Mouse (Mus musculus) erythroblast, embryonic 14.5 days (primary cell): ENCODE results near the gene Eif1b. TPM values are rescaled to one million over a fixed set of nuclear protein-coding genes. Genes with fewer than 3 reads are reported as not detected.

Experiments
- H3K27me3 ChIP-seq: 2 replicates; pipeline ENCODE4 v1.6.1; 2012; ENCODE audit warnings: inconsistent platforms; ENCODE audit not compliant: control insufficient read depth
- H3K36me3 ChIP-seq: 2 replicates; pipeline ENCODE4 v1.6.1; 2012; ENCODE audit warnings: mild to moderate bottlenecking, inconsistent platforms; ENCODE audit not compliant: control insufficient read depth
- H3K4me1 ChIP-seq: 2 replicates; pipeline ENCODE4 v1.6.1; 2012; ENCODE audit warnings: inconsistent platforms; ENCODE audit not compliant: control insufficient read depth
- H3K4me3 ChIP-seq: replicated peaks from 2 replicates; pipeline ENCODE3; 2012; ENCODE audit warnings: moderate library complexity, mild to moderate bottlenecking, inconsistent platforms
- H3K9me3 ChIP-seq: 2 replicates; pipeline ENCODE4 v1.6.1; 2012; ENCODE audit warnings: low read length, inconsistent platforms, mixed read lengths; ENCODE audit not compliant: control insufficient read depth
- GATA1 ChIP-seq: IDR thresholded peaks from 2 replicates; pipeline ENCODE4 v1.6.1; 2012; ENCODE audit warnings: low read length, inconsistent platforms, mixed read lengths
- TAL1 ChIP-seq: IDR thresholded peaks from 3 replicates; pipeline ENCODE4 v1.6.1; 2012; ENCODE audit warnings: low read length, inconsistent platforms, mixed read lengths
- polyA plus RNA-seq: library from polyadenylated mRNA; stranded (reverse); fragments of >175 nt; gene quantifications from 2 replicates; pipeline ENCODE4 v1.2.3, GENCODE M21; 2012

The Eif1b gene
- 11.5 and 12.3 TPM in 2 replicates for polyA plus RNA-seq

GRCm38 (mm10) chr9:120492010-120492399 lies at the start of gene Eif1b:
Eif1b (plus strand) TSS chr9:120492232.
- Histone ChIP-seq H3K4me3 (peak within 1 kb of the TSS; percentile 95), H3K9me3 (no peaks in the 10 kb centered on the region), H3K27me3 (no peaks in the 10 kb centered on the region), H3K36me3 (peaks cover 33% of the 10 kb centered on the region), H3K4me1 (peaks cover 35% of the 10 kb centered on the region)
- no peak for TF ChIP-seq TAL1
- no peak for TF ChIP-seq GATA1

DNA sequence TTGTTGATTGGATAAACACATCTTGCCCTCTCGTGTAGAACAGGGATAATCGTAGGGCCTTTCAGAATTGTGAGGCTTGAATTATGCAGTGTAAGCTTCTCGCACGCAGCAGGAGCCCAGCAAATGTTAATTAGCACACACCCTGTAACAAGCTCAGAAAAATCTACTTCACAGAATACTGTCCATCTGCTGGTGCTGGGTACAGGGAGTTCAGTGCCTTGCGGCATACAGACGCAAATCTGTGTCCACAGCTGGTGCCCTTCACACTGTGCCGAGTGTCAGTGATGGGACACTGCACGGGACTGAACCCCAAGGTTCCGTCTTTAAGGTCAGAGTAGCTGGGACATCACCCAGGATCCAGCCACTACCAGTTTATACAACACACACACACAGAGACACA lies 47.4 kb upstream of the Eif1b start:
- no peak overlapping the region for H3K4me3 ChIP-seq
- no peak for TF ChIP-seq TAL1
- TF ChIP-seq GATA1, result no peak
- no peaks in the 10 kb centered on the region for H3K36me3 ChIP-seq
- H3K9me3 ChIP-seq, result peaks cover 6% of the 10 kb centered on the region; the same call in 1 of the 2 replicates
- H3K4me1 ChIP-seq, result no peaks in the 10 kb centered on the region
- H3K27me3 ChIP-seq, result no peaks in the 10 kb centered on the region

- Histone ChIP-seq H3K36me3 (no peaks in the 10 kb centered on the region), H3K27me3 (no peaks in the 10 kb centered on the region), H3K4me1 (no peaks in the 10 kb centered on the region), H3K9me3 (no peaks in the 10 kb centered on the region), H3K4me3 (no peak overlapping the region)
- TF ChIP-seq GATA1, result no peak
- TF ChIP-seq TAL1, result no peak
Measured at GRCm38 (mm10) chr9:120449696-120450329, 42.2 kb upstream of the Eif1b start.

DNA sequence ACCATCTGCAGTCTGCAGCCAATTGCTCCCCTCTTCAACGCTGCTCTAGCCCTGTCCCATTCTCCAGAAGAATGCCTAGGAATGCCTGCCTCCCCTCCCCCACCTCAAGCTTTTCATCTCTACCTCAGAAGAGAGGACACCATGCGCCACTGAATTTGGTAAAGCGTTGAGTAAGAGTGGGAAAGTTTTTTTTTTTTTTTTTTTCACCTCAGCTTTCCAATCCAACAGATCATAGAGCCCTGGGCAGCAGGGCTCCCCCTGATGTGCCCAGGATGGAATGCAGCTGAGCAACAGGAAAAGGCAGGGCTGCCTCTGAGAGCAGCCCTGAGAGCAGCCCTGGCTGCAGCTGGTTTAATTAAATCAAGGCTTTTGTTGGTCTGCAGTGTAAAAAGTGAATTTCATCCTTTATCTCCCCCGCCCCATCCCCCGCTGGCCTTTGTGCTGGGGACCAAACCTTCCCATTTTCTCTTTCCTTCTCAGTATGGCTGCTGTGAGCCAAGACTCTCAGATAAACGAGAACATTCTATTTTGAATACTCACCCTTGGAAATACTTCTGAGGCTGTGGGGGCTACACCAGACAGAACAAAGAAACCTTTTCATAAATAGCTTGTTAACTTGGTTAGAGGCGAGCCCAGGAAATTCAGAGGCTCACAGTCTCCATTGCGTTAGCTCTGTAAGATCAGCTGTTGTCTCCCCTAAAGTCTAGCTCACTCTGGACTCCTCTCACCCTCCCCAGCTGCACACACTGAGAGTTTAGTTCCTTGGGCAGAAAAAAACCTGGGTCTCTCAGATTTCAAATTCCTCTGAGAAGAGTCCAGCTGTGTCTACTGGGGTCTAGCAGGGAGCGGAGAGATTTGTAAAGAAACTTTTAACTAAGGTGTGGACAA lies 36.0 kb upstream of the Eif1b start:
- Histone ChIP-seq H3K4me1 (no peaks in the 10 kb centered on the region), H3K36me3 (no peaks in the 10 kb centered on the region), H3K9me3 (no peaks in the 10 kb centered on the region; the same call in 1 of the 2 replicates), H3K4me3 (no peak overlapping the region), H3K27me3 (no peaks in the 10 kb centered on the region)
- TF ChIP-seq TAL1 (no peak), GATA1 (no peak)

DNA sequence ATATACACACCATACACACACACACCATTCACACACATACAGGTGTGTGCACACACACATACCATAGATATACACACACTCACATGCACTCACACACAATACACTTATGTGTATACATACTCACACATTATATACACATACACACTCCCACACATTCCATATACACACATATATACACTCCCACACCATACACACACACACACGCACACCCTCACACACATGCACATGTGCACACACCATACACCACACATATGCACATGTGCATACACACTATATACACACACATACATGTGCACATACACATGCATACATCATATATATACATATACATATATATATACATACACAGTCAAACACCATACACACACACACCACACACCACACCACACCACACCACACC lies 21.6 kb upstream of the Eif1b start:
- Histone ChIP-seq H3K36me3 (no peaks in the 10 kb centered on the region), H3K4me3 (no peak overlapping the region), H3K4me1 (no peaks in the 10 kb centered on the region), H3K27me3 (no peaks in the 10 kb centered on the region), H3K9me3 (no peaks in the 10 kb centered on the region)
- TF ChIP-seq TAL1 (no peak), GATA1 (no peak)

DNA sequence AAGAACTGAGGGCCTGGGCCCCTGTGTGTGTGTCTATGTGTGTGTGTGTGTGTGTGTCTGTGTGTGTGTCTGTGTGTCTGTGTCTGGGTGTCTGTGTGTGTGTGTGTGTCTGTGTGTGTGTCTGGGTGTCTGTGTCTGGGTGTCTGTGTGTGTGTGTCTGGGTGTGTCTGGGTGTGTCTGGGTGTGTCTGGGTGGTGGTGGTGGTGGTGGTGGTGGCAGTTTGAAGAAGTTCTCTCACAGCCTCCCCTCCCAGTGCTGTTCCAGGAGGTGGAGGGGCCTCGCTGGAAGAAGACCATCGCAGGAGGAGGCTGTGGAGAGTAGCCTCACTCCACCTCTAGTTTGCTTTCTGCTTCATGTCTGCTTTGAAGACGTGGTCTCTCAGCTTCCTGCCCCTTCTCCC lies 10.4 kb upstream of the Eif1b start:
- peaks cover 36% of the 10 kb centered on the region for H3K4me1 ChIP-seq
- H3K9me3 ChIP-seq, result peaks cover 4% of the 10 kb centered on the region; the same call in 1 of the 2 replicates
- peaks cover 18% of the 10 kb centered on the region for H3K27me3 ChIP-seq
- H3K4me3 ChIP-seq, result peak overlapping the region; percentile 57
- TF ChIP-seq GATA1 (no peak), TAL1 (no peak)
- H3K36me3 ChIP-seq, result no peaks in the 10 kb centered on the region

GRCm38 (mm10) chr9:120482382-120482781 lies 9.7 kb upstream of the Eif1b start:
- Histone ChIP-seq H3K4me3 (peak overlapping the region; percentile 57), H3K9me3 (peaks cover 4% of the 10 kb centered on the region; the same call in 1 of the 2 replicates), H3K36me3 (no peaks in the 10 kb centered on the region), H3K4me1 (peaks cover 36% of the 10 kb centered on the region), H3K27me3 (peaks cover 18% of the 10 kb centered on the region)
- TF ChIP-seq GATA1 (peak; percentile 87), TAL1 (no peak)

DNA sequence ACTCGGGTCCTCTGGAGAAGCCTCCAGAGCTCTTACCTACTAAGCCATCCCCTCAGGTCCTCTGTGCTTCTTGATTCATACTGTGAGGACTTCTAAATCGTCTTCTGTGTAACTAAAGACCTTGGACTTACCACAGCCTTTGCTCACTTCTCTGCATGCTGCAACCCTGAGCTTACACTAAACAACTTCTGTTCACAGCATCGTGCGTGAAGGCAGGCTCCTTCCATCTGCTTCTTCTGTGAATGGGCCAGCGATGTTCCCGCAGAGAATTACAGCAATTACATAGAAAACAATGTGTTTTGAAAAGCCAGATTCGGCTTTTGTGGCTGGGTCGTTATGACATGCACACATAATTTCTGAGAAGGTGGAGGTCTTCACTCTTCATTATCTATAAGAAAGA lies 8.9 kb upstream of the Eif1b start:
- peaks cover 18% of the 10 kb centered on the region for H3K27me3 ChIP-seq
- no peak overlapping the region for H3K4me3 ChIP-seq
- peaks cover 36% of the 10 kb centered on the region for H3K4me1 ChIP-seq
- no peaks in the 10 kb centered on the region for H3K36me3 ChIP-seq
- no peak for TF ChIP-seq GATA1
- TF ChIP-seq TAL1, result no peak
- H3K9me3 ChIP-seq, result peaks cover 4% of the 10 kb centered on the region; the same call in 1 of the 2 replicates

DNA sequence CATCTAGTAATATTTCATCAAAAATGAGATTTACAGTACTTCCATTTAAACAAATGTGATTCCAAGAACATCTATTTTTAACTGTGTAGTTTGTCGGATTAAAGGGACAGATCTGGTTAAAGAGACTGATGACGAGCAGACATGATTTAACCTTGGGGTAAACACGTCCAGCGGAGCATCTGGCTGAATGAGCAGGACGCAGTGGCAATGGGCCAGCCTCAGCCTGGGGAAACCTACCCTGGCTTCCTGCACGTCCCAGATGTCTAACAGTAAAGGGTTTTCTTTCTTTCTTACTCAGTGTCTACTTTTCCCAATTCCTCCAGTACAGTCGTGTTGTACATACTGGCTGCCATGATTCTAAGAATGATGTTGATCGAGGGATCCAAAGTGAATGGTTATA lies 5.0 kb upstream of the Eif1b start:
- Histone ChIP-seq H3K9me3 (no peaks in the 10 kb centered on the region), H3K27me3 (peaks cover 10% of the 10 kb centered on the region), H3K4me1 (peaks cover 20% of the 10 kb centered on the region), H3K36me3 (no peaks in the 10 kb centered on the region), H3K4me3 (no peak overlapping the region)
- no peak for TF ChIP-seq GATA1
- no peak for TF ChIP-seq TAL1
